Mouse (Mus musculus): ENCODE results near the gene Gck. TPM values are rescaled to one million over a fixed set of nuclear protein-coding genes. Genes with fewer than 3 reads are reported as not detected.

Gck gene
- total RNA-seq, 2 experiments from 2014 or later: 1.8 to 3.9 TPM

- DNase-seq (ENCODE audit: extremely low spot score in 1 of 2, low spot score in 1 of 2): no peak
These were observed 98.7 kb downstream of the Gck start for GRCm38 (mm10) chr11:5851021-5851736.

Other genes starting within 250 kb of the Gck start
- 10 to 100 TPM; 67.7 to 79.1 TPM for gene Mrps24, start 234.4 kb downstream of the Gck start, total RNA-seq (2021)
- gene Urgcp, start 187.7 kb downstream of the Gck start, total RNA-seq (2021): 10 to 100 TPM; 64.7 to 68.7 TPM
- 10 to 100 TPM; 82.2 to 82.7 TPM for gene Dbnl, start 161.6 kb downstream of the Gck start, total RNA-seq (2021)
- gene Pgam2, start 146.3 kb downstream of the Gck start, total RNA-seq (2021): 10 to 100 TPM; 16.4 to 17.2 TPM
- gene Polm, start 112.1 kb downstream of the Gck start, total RNA-seq (2021): 10 to 100 TPM; 10.0 to 14.5 TPM
- gene Aebp1, start 88.1 kb downstream of the Gck start, total RNA-seq (2021): 1 to 10 TPM; 6.0 to 6.1 TPM
- 10 to 100 TPM; 21.2 to 21.9 TPM for gene Pold2, start 71.8 kb downstream of the Gck start, total RNA-seq (2021)
- not detected for gene Myl7, start 51.3 kb downstream of the Gck start, total RNA-seq (2021)
- 10 to 100 TPM; 70.2 to 73.0 TPM for gene Ykt6, start 5.6 kb upstream of the Gck start, total RNA-seq (2021)
- 1,000 to 10,000 TPM; 1,142 to 1,238 TPM for gene Camk2b, start 116.3 kb upstream of the Gck start, total RNA-seq (2021)
- gene A730071L15Rik, start 249.9 kb upstream of the Gck start, total RNA-seq (2021): under 1 TPM; 0.17 to 0.31 TPM